Mouse (Mus musculus) embryo, embryonic 10.5 days (tissue): ENCODE measurements at regions not wholly inside any gene's neighbourhood (a gene's known extent, or its start where the extent isn't known, plus 50 kb on each side); places are given as distances from the start of the nearest gene placed in this dataset.
"Not testable (repeated sequence)": the region's sequence is repeated elsewhere in the genome, so short reads cannot be mapped to it uniquely, and the experiment has no call there.

Source experiments
- DNase-seq: peaks from one replicate; pipeline ENCODE4 v3.0.0-alpha.2; 2015; ENCODE audit warnings: low spot score

DNA sequence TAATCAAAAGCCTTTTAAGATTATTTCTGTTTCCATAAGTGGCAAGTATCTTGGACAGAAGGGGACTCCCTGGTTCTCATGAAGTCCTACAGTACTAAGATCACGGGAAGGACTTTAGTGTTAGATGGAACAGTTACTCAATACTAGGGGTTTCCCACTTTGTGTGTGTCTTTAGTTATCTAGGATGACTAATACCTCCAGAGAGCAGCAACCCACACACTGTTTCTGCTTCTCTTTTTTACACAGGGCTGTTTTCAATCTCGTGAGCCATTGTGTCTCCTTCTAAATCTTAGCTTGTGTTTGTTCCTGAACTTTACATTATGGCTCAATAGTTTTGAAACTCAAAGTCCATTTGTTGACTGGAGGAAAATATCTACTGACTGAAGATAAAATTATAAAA lies 496.5 kb upstream of the Impg1 start:
- no peak for DNase-seq

DNA sequence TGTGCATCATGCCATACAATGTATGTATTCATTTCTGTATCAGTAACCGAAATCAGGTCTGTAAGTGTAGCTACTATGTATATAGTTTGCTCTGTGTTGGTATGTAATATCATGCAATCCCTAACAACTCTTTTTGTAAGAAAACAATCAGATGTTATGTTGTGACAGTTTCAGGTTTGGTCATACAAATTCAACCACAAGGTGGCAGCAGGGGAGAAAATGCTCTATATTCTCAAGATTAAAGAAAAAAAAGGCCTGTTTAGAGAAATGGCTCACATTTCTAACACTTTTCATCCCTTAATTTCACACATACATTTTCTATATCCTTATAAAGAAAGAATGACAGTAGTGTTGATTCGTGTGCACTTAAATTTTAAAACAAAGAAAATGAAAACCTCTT lies 477.7 kb upstream of the Impg1 start:
- DNase-seq, result peak; percentile 57

DNA sequence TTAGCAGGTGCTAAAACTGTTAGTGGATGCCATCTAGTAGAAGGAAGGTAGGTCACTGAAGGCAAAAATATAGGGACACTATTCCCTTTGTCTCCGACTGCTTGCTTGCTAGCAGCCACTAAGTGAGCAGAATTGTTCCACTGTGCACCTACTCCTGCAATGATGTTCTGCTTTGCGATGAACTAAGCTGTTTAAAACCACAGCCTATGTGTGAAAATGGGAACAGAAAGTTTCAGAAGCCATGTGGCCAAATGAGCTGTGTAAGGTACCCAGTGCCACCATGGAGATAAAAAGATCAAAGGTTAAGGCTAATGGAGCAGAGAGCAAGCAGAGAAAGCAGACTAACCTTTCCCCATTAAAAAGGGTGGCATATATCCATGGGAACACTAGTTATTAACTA lies 476.1 kb upstream of the Impg1 start:
- DNase-seq, result no peak

DNA sequence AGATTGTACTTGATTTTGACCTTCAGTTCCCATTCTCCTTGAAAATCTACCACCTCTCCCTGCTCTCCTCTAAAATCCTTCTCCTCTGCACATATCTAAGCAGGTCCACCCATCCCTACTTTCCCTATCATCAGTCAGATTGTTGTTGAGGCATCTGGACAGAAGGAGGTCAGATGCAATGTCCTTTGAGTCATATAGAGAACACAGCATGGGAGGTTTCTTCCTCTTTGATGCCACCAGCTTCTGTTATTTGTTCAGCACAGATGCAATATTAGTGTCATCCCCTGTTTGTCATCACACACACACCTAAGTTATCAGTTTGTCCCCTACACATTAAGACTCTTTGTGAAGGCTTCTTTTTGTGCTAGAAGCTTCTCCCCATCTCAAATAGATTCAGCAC lies 473.0 kb upstream of the Impg1 start:
- no peak for DNase-seq

DNA sequence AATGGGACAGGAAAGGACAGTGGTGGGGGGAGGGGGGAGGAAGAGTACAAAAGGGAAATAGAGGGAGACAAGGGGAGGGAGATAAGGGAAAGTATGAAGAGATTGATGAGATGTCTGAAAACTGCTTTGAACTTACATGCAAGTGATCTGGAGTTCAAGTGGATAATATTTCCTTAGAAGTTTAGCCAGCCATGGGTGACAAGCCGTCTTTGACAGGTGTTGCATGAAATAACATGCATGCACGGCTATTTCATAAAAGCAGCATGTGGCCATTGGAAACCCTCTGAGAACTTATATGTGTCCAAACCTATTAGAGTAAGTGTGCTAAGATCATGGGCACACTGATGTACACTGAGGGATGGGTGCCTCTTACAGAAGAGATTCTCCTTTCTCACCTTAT lies 465.3 kb upstream of the Impg1 start:
- no peak for DNase-seq

DNA sequence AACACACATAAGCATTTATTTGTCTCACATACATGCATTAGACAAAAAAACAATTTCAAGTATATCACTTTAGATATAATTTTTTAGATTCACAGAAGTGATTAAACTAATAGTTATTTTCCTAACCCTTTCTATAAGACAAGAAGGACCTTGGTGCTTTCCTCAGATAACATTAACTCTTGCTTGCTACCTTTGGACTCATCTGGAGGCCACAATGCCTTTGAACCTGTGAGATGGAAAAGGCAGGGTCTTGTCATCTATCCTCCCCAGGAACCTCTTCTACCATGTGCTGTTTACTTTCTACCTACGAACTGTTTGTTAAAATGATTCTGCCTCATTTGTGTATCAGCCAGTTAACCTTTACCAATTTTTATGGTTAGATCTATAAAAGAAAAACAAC lies 455.0 kb upstream of the Impg1 start:
- no peak for DNase-seq

DNA sequence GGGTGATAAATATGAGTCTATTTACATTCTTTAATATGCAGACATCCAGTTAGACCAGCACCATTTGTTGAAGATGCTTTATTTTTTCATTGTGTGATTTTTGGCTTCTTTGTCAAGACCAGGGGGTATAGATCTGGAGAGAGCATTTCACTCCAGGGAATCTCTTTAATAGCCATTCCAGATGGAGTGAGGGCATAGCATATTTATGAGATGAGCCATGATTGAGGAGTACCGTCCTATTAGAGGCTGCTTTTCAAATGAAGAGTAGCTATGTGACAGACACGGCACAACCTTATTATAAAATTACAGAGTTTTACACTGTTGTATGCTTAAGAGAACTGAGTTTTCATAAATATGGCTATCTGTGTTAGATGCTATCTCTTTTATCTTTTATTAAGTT lies 448.6 kb upstream of the Impg1 start:
- DNase-seq, result no peak

DNA sequence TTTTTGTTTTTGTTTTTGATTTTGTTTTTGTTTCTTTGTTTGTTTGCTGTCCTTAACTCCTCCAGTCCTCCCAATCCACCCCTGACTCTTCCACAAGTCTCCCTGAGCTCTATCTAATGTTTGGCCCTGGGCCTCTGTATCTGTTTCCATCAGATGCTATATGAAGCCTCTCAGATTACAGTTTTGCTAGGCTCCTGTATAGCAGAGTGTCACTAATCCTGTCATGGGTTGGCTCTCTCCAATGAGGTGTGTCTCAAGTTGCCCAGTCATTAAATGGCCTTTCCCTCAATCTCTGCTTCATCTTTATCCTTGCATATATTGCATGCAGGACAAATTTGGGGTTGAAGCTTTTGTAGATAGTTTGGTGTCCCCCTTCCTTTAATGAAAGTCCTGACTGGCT lies 446.9 kb upstream of the Impg1 start:
- no peak for DNase-seq

DNA sequence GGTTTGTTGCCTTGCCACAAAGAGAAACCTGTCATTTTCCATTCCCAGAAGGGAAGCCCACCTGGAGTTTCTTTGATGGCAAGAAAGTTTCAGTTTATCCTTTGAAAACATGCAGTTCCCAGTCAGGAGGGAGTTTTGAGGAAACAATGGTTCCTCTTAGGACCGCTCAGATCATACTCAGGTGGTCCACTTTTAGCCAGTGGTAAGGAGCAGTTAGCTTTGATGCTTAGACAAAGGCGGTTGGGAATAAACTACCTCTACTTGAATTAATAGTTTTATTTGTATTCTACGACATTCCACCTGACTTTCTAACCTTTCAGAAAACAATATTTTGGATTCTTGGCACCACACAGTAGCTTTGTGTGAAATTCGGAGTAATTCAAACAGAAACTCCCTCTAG lies 401.5 kb upstream of the Impg1 start:
- no peak for DNase-seq

DNA sequence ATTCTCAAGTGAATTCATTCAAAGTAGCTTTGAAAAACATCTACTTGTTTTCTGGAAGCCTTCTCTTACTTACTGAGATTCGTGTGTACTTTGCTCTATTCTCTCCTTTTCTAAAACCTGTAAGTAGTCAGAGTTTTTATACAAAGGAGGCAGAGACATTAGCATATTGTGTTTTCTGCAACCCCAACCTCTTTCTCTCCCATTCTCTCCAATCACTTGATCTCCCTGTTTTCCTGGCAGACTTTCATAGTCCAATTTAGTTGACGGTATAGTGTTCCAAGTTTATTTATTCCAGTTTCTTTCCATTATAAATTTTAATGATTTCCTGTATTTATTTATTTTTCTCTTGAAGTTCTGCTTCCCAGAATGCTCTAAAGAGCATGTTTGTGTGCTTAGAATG lies 393.7 kb upstream of the Impg1 start:
- no peak for DNase-seq

DNA sequence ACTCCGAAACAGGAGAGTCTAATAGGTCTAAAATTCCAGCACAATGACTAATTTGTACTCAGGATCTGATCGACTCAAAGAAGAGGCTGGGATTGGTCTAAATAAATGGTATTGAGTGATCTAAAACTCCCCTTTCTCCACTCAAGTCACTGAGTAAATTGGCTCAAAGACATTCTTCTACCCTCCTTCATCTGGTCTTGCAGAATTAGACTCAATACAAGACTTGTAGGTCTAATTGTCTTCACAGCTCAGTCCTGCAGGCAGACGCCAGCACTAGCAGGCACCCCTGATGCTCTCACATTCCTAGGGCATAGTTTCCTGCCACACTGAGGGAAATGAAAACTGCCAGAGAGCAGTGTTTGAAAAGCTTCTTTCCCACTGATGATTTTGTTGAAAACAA lies 382.9 kb upstream of the Impg1 start:
- no peak for DNase-seq

DNA sequence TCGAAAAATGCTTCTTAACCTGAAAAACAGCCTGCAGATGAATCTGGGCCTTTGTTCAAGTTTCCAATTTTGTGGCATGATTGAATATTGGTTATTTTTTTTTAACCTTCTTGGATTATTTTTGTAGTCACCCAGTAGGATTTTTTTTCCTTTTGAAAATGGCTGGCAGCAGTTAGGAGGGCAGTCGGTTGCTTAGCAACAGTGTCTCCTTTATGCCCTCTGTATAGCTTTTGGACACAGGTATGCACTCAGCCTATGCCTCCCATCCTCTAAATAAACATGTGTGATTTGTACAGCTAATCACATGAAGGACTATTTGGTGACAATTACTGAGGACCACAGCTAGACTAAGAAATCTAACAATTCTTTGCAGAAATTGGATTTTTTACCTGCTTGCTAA lies 367.5 kb upstream of the Impg1 start:
- DNase-seq, result no peak

DNA sequence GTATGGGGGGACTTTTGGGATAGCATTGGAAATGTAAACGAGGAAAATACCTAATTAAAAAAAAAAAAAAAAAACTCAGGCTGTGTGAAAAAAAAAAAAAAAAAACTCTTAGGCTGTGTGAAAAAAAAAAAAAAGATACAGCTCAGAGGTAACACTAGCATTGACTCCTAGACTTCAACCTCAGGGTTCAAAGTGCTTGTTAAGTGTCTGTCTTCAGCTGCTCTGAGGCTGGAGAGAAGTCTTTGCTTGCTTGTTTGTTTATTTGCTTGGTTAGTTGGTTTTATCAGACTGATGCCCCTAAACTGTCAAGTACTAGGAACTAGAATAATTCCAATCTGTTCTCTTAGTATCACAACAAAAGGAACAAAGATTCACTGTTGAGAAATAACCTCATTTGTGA lies 360.1 kb upstream of the Impg1 start:
- no peak for DNase-seq

DNA sequence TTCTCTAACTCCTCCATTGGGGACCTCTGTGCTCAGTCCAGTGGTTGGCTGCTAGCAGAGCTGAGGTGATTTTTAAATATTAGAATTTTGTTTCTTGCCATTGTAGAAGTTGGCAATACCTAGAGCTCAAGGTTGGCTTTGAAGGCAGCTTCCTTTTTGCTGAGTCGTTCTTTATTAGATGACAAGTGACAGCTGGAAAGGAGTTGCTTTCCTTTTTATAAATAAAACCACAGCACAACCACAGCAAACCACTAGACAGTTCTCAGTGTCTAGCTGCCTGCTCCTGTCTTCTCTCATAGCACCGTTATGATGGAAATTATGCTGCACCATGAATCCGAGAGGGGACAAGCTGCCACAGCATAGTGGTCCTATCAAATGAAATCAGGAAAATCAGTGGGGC lies 354.8 kb upstream of the Impg1 start:
- DNase-seq, result no peak

DNA sequence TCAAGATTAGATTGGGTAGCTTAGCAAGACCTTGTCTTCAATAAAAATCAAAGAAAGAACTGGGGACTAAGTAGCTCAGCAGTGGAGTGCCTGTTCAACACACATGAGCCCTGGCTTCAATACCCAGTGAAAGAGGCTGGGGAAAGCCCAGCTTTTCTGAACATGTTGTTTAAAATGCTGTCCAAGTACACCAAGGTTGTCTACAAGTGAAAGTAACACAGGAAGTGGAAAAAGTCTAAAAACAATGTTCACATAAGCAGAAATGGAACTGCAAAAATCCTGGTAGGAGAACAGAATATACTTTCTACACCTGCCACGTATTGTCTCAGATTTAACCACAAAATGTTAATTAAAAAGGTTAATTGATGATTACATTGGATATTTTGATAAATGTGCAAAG lies 353.8 kb upstream of the Impg1 start:
- DNase-seq, result no peak

DNA sequence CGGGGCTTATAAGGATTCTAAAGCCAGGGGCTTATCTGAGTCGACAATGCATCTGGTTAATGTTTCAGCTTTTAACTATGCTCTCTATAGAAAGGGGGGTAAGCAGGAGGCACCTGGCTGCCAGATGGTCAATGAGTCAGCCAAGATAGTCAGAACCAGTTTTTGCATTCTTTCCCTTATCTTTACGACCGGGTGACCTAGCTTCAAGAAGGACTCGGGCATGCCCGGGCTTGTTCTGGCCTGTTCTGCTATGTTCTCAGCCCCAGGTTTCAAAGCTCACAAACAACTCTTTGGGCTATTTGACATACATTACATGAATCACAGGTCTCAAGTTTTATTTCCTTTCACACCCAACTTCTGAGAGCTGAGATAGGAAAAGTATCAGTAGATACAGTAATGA lies 348.6 kb upstream of the Impg1 start:
- peak; percentile 6 for DNase-seq

DNA sequence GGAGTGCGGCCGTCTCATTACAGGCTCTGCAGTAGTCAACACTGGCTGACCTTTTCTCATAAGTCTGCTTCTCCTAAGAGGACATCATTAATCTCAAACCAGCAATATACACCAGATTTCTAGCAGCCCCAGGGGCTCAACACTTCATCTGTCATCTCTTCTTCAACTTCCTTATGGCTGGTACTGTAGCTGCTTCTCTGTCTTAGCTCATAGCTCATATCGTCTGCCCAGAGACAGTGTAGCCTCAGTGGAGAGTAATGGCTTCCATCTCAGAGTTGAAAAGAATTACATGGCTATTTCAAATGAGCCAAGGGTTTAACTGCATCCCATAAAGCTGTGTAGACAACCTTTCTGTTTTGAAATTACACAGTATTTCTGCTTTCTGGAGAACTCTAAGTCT lies 326.2 kb upstream of the Impg1 start:
- DNase-seq, result peak; percentile 6

DNA sequence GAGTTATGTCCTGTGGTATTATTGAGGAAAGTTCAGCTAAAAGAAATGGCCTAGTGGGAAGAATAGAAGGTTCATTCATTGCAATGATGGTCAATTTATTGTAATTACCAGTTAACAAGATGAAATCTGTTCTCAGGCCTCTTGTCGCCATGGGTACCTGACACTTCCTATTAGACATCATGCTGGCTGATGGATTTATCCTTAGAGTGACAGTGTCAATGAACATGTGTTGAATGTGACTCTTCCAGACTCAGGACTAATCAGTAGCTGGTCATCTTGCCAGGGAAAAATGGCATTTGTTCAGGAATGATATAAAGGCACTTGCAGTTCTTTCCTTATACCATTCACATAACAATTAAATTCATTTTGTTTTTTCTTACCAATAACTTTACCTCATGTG lies 309.3 kb upstream of the Impg1 start:
- DNase-seq, result peak; percentile 7

DNA sequence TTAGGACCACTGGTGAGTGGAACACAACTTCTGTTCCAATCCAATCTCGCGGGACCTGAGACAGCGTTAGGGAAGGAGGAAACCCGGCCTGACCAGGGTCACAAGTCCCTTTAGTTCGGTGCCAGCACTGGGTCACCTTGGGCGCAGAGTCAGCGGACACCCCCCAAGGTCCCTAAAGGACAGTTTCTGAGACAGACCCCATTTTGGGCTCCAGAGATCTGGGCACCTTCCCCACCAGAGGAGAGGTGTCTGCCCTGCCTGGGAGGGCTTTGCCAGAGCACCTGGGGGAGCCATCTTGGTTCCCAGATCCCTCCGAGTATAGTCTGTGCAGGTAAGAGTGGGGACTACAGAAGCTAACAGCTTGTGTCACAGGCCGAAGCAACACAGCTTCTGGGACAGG lies 270.5 kb upstream of the Impg1 start:
- not testable (repeated sequence) for DNase-seq

DNA sequence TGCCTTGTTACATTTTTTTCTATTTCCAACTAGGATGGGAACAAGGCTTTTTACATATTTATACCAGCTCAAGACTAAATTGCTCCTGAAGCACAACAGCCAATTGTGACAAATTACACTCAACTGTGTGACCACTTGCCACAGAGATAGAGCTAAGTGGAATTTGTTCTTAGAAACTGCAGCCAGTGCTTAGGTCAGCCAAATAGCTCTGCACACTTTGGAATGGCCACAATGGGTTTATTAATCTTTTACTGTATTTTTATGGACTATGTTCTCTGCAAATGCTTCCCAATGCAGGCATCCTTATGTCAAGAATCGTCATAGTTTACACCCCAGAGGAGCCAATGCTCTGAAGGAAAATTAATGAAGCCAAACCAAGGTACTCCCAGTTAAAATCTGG lies 267.7 kb upstream of the Impg1 start:
- no peak for DNase-seq

DNA sequence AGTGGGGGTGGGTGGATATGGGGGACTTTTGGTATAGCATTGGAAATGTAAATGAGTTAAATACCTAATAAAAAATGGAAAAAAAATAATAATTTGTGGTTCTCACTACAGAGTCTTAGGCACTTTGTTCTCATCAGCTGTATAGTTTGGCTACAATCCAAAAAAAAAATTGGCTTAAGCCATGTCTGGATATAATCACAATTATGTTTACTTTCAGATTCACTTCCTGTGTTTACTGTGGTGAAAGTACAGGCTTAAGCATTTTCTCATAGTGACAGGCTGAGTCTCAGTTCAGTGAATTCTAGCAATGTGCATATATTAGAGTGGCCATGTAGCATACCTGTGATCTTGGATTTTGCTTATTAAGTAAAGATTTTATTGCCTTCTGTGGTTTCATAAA lies 258.4 kb upstream of the Impg1 start:
- no peak for DNase-seq

DNA sequence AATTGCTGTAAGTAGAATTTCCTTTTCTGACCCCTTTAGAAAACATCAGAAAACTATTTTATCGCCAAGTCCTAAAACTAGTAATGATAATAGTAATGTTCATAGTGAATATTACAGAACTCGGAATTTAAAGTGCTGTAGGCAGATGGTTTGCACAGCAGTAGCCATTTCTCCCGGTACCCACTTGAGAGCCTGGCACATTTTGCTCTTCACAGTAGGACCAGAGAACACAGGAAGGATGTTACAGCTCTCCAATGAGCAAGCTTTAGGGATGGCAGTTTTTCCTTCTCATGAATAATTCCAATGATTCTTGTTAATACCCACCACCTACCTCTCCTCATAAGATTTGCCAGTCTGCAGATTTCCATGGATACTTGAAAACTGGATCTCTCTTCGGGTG lies 253.2 kb upstream of the Impg1 start:
- no peak for DNase-seq

DNA sequence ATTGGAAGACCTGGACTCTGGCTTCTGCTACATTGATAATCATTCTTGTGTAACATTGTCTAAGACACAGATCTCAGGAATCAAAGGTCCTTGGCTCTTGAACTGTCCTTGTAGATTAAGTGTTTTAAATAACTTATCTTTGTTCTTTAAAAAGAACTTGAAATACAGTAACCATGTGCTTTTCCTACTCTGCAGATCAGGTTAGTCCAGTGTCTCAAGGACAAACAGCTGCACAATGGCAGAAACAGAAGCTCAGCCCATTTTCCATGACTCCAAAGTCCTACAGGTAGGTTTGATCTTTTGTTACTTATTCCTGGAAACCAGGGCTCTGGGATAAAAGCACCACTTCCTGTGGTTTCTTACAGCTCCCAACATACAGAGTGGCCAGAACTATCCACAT lies 244.5 kb upstream of the Impg1 start:
- no peak for DNase-seq

DNA sequence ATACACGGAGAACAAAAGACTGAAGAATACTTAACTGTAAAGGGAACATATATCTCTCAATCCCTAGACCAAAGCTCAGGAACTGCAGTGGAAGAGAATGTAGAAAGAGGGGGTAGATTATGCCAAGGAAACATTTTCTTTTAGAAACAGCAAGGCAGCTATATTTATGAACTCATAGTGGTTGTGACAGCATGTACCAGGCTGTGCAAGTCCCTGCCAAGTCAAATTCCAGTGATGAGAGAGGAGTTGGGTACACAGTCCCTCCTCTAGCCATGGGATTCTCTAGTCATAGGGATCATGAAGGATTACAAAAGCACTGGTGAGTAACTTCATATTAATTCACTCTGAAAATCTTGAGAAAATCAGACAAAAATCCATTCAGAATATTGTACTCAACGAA lies 240.0 kb upstream of the Impg1 start:
- no peak for DNase-seq

DNA sequence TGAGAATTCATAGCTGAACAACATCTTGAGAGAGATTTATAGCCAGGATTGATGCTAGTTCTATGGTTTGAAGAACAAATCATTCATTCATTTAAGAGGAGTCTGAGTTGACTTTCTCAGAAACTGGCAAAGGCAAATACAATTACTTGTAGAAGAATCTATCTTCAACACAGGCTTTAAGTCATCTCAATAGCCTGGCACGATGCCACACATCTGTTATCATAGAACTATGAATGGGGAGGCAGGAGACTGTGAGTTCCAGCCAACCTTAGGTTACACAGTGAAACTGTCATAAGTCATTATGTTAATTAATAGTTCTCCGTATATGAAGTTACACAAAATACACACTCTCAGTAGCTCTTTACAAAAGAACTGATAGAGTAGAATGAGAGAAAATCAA lies 231.9 kb upstream of the Impg1 start:
- DNase-seq, result no peak
